Mouse (Mus musculus) ovary, postnatal 14 days (tissue): Measurements from ENCODE around the gene Slc12a9.

ENCODE experiments used
- DNase-seq: peaks from one replicate; pipeline ENCODE4 v3.0.0; 2022; ENCODE audit warnings: low spot score

Gene Slc12a9

DNA sequence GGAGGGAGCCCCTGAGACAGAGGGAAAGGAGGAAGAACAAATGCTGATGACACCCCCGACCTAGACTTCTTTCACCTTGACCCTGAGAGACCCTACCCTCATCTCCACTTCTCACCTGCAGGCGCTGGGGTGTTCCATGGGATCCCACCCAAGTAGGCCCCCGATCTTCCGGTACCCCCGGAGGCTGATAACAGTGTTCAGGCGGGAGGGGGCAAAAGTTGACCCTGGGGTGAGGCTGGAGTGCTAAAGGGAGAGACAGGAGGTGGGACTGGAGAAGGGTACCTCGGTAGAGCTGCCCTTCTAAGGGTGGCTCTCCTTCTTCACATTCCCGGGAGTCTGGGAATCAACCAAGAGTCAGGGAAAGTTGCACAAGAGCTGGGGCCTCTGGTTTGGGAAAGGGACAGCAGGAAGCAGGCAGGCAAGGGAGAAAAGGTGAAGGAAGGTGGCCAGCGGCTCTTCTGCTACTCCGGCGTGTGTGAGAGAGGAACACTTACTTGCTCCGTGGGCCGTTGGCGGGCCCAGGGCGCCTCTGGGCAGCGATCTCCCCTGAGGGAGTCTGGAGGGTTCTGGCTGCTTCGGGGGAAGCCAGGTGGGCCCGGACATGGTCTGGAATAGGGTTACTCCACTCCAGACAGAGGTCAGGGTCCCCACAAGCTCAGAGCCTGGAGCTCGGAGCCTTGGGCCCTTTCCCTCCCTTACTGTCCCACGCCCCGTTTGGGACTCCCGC, 19.8 kb downstream of the Slc12a9 start:
- DNase-seq = no peak

DNA sequence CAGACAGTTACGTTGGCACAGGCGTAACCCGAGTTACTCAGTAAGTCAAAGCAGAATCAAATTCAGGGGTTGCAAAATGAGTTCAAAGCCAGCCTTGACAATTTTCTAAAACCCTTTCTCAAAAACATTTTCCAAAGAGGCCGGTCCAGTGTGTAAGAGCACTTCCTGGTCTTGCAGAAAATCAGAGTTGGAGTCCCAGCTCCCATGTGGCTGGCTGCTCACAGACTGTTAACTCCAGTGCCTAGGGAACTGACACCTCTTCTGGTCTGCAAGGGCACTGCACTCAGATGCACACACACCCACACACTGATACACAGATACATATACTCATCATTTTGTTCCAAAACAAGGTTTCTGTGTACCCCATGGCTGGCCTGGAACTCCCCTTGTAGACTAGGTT, 25.0 kb downstream of the Slc12a9 start:
- no peak for DNase-seq

DNA sequence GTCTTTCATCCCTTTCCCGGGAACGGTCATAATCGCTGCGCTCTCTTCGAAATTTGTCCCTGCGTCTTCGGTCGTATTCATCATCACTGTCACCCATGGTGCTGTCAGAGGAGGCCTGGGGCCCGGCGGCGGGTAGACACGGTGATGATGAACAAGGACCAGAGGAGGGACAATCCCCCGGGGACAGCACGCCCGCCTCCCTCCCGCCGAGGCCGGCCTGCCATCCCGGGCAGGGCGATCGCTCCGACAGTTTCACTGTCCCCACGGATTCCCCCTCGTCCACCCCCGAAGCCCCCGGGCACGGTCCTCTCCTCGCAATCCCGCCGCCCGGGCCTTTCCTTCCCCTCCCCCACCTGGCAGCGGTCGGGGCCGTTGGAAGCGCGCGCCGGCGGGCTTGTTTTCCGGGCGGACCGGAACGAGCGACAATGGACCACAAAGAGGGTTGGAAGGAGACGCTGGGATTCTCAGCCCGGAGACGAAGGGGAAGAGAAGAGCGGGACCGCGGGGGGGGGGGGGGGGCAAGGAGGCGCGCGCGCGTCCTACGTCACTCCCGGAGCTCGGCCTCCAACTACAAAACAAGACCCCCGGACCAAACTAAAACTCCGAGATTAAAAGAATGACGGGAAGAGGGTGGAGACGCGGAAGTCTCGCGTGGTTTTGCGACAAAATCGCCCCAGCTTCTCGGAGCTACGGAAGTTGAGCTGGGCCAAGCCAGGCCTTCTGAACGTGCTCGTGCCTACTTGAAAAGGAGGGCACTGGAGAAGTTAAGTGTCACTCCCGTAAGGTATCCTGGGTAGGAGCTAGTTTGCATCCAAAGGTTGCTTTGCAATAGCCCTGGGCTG, 26.1 kb downstream of the Slc12a9 start, which contains the start of gene Srrt:
Gene Srrt, minus strand, starts transcription at position 604 of the 842 bp plus-strand sequence.
- DNase-seq = peak; percentile 83

DNA sequence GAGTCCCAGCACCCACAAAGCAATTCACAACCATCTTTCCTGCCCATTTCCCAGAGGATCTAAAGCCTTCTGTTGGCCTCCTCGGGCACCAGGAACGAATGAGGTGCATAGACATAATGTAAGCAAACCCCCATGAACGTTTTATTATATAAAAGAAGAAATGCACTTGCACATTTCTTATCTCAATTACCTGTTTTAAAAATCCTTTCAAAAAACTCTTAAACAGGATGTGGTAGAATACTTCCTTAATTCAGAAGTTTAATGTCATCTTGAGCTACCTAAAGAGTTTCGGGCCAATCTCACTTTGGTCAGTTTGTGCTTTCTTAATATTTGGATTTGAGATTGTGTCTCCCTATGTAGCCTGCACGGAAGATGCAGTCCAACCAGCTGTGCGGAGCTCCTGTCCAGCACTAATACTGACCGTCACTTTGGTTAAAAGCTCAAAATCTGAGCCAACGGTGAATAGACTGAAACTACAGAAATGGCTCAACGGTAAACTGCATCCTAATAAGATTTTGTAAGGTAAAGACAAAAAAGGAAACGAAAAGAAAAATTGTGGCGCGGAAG, 26.9 kb downstream of the Slc12a9 start:
- DNase-seq = no peak

DNA sequence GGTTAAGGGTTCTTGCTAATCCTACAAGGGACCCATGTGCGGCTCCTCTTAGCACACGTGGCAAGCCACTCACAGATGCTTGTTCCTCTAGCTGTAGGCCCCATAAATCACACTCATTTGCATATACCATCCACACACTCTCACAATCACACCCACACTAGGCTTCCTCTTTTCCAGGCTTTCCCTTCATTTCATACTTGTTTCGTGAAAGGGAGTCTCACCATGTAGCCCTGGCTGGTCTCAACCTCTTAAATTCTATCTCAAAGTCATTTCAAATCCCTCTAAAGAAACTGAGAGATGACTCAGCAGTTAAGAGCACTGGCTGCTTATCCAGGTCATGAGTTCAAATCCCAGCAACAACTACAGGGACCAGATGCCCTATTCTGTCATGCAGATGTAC, 27.6 kb downstream of the Slc12a9 start:
- DNase-seq = no peak

DNA sequence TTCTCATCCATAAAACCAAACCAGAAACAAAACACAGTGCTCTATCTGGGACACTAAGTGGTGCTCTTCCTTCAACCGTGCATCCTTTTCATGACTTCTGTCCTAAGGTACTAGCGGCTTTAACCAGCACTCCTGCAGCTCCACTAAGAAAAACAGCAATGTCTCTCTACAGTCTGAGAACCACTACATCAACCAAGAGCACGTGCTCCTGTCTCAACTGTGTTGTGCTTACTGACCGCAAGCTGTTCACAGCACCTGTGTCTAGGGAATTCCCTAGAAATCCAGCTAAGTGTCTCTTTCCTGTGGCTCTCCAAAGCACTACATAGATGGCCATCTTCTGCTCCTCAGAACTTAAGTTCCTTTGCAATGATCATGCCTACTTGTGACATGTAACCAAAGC, 28.6 kb downstream of the Slc12a9 start:
- no peak for DNase-seq

DNA sequence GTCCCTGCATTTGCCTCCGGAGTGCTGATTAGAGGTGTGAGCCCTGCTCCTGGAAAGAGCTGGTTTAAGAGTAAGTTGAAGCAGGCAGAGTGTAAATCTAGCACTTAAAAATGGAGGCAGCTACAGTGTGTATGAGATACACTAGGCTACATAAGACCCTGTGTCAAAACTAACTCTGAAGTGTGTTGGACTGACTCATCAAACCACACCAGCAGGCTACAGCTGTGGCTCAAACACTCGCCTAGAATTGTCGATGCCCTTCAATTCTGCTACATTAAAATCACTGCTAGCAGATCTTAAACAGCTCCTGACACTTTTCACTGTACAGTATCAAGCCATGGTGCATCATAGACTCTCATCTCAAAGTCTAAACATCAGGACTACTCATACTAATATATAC, 29.2 kb downstream of the Slc12a9 start:
- DNase-seq = no peak

DNA sequence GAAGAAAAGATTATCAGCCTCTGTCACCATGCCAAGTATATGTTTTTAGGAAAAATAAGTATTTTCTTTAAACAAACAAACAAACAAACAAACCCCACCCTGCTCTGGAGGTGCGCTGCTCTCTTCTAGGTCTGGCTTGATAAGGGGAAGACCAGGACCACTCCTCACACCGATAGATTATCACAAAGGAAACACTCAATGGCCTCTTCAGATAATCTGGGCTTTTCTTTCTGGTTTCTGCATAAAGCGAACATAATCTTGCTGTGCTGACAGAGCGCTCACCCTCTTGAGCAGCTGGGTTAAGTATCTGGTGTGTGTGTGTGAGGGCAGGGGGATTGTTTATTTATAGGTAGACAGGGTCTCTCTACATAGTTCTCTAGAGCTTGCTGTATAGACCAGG, 29.8 kb downstream of the Slc12a9 start:
- no peak for DNase-seq

DNA sequence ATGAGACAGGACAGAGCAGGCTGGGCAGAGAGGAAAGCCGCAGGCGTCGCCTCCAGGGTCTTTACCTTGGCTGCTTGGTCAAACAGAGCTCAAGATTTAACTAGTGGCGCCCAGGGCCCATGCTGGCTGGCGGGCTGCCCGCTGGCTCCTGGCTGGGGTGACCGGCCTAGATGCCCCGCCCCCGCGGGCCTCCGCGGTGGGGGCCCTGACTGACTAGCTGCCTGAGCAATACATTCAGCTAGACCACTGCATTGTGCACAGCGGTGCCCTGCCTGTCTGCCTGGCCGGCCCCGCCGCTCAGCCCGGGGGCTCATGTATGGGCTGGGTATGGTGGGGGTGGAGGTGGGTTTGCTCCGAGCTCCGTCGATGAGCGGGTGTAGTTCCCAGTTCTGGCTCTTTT, 32.1 kb downstream of the Slc12a9 start:
- no peak for DNase-seq

DNA sequence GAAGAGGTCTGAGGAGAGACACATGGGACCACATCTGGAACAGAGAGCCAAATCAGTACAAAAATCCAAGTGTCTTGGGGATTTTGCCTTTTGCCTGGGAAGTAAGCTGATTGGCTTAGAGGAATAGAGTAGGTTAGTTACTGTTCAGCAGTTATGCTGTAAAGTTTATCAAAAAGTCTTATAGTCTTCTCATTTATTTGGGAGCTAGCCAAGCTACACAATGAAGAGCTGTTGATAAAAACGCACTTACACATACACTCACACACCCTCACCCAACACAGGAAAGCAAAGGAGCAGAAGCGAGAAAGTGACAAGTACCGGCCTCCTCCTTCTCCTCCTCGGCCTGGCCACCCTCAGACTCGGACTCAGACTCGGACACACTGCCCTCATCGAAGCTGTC, 34.2 kb downstream of the Slc12a9 start:
- DNase-seq = no peak

DNA sequence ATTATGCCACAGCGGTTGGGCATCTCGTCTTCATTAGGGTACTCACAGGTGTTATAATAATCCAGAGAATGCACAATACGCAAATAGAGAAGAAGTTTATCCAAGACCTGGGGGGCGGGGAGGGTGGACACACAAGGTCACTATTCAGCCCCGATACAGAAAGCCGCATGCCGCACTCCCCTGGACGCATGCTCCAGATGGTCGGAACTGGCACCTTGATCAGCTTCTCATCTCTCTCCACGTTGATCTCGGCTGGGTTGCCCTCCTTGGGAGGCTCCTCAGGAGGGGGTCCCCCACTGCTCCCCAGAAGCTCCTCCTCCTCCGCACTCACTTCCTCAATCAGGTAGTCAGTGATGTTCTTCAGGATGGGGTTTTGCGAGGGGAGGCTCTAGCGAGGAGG, 36.3 kb downstream of the Slc12a9 start:
- no peak for DNase-seq

DNA sequence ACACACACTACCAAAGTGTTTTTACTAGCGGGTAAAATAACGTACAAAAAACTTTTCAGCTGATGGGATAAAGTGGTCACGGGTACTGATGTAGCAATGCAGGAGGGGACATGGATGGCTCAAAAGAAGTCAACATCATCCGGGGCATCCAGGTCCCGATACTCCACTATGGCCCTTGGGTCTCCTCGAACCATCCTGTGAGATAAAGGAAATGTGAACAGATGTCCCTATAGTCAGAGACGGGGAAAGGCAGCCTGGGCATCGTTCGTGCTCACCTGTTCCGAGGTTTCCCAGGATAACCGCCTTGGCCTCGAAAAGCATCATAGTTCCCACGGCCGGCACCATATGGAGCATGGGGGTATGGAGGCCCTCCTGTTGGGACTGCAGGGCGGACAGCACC, 37.7 kb downstream of the Slc12a9 start:
- no peak for DNase-seq

DNA sequence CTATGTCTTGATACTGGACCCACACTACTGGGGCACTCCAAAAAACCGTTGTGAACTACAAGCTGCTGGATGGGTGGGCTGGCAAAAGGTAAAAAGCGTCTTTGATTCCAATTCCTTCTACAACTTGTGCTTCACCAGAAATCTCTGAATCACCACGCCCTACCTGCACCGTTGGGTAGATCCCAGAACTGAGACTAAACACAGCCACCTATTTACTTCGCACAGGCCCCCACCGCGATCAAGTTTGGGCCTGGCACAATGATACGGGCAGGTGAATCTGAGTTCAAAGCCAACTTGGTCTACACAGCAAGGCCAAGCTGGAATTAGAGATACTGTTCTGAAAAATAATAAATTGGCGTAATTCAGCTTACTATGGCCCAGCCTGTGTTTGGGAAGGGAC, 38.1 kb downstream of the Slc12a9 start:
- no peak for DNase-seq

DNA sequence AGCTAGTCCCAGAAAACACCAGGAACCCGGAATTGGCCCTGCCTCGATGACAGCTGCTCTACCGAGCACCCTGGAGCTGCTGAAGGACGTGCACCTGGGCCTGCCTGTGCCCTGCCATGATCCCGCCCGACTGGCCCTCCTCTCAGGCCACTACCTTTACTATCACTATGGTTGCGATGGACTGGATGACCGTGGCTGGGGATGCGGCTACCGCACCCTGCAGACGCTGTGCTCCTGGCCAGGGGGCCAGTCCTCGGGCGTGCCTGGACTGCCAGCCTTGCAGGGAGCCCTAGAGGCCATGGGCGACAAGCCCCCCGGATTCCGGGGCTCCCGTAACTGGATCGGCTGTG, 38.7 kb downstream of the Slc12a9 start:
- DNase-seq = no peak

DNA sequence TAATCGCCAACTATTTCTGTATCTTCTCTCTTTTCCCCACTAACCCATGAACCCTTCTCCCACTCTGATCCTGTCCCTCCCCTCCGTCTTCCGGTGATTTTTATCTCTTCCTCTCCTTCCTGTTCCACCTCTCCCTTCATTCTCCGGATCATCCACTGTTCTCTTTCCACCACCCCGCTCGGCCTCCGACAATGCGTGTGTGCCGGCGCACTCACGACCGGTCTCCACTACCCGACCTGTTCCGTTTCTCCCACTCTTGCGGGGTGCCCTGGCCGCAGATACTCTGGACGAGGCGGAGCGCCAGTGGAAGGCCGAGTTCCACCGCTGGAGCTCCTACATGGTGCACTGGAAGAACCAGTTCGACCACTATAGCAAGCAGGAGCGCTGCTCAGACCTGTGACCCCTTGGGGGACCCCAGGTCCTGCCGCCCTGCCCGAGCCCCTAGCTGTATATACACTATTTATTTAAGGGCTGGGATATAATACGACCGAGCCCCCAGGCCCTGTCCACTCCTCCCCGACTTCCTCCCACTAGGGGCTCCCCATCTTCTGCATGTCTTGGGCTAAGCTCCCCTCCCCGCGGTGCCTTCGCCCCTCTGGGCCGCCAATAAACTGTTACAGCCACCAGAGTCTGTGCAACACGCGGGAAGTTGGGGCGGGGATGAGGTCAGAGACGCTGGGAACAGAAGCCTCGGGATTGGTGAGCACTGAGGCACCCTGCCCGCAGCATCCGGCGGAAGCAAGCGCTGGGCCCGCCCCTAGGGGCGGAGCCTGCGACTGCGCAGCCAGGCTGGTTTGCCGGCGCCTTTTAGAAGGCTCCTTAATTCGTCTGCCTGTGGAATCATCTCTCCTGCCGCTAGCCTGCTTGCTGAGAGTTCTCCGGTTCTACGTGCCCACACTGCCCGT, 39.3 kb downstream of the Slc12a9 start, which contains the start of gene Ufsp1:
Gene Ufsp1, plus strand, starts transcription at position 791 of the 905 bp plus-strand sequence.
- peak; percentile 94 for DNase-seq

DNA sequence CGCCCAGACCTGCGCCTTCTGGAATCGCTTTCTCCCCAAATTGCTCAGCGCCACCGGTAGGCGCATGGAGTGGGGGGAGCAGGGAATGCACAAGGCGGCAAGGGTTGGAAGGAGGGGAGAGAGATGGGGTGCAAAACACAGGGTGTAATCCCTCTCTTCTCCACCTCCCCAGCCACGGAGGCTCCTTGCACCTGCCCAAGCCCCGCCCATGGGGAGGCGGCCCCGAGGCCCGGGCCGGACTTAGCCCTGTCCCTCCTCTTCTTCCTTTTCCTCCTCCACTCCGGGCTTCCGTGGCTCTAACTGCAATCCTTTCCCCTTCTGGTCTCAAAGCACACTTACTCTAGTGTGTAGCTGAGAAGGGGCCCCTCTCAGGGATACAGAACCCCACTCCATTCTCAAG, 40.1 kb downstream of the Slc12a9 start:
- no peak for DNase-seq

DNA sequence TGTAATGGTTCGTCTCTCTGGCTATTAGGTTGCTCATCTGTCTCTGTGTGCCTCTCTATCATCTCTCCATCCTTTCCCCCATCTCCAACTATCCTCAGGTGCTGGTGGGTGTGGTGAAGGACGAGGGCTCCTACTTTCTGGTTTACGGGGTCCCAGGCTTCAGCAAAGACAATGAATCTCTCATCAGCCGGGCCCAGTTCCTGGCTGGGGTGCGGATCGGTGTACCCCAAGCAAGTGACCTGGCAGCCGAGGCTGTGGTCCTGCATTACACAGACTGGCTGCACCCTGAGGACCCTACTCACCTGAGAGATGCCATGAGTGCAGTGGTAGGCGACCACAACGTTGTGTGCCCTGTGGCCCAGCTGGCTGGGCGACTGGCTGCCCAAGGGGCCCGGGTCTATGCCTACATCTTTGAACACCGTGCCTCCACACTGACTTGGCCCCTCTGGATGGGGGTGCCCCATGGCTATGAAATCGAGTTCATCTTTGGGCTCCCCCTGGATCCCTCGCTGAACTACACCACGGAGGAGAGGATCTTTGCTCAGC, 41.9 kb downstream of the Slc12a9 start:
- DNase-seq = no peak

DNA sequence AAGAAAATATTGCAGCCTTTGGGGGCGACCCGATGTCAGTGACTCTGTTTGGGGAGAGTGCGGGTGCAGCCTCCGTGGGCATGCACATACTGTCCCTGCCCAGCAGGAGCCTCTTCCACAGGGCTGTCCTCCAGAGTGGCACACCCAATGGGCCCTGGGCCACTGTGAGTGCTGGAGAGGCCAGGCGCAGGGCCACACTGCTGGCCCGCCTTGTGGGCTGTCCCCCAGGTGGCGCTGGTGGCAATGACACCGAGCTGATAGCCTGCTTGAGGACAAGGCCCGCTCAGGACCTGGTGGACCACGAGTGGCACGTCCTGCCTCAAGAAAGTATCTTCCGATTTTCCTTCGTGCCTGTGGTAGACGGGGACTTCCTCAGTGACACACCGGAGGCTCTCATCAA, 42.7 kb downstream of the Slc12a9 start:
- DNase-seq = no peak

DNA sequence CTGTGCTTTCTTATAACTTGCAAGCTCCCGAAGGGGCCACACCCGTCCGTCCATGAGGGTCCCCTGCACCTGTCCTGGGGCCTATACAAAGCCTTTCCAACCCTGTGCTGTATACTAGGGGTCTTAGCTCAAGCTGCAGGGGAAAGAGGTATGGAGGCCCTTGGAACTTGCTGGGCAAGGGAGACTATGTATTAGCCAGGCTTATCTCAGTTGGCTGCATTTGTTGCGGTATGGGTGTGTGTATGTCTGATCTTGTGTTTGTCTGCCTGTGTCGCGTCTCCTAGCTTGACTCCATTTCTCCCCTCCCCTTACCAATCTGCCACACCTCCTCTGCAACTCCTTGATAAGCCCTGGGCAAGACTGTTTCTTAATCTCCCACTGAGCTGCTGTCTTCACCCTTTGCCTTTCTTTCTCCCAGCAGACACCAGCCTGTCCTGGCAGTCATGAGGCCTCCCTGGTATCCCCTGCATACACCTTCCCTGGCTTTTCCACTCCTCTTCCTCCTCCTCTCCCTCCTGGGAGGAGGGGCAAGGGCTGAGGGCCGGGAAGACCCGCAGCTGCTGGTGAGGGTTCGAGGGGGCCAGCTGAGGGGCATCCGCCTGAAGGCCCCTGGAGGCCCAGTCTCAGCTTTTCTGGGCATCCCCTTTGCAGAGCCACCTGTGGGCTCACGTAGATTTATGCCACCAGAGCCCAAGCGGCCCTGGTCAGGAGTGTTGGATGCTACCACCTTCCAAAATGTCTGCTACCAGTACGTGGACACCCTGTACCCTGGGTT, 43.6 kb downstream of the Slc12a9 start:
- no peak for DNase-seq

DNA sequence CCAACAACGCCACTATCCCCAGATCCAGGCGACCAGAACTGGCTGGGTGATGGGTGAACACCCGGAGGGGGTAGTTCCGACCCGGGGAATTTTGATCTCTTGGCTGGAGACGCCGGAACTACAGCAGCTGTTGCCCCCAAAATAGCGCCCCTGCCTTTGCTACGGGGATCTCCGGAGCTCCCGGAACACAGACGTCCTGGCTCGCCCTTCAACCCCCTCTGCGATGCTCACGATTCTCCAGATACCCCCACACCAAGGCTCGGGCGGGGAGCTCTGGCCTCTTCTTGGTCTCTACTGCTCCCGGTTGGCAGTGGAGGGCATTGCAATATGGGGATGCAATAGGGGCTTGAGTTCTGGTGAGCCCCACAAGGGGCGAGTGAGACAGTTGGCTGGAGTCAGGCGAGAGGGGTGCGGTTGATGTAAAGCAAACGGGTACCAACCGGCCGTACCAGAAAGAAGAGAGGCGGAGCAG, 44.4 kb downstream of the Slc12a9 start:
- DNase-seq = no peak
